Mouse (Mus musculus) C2C12 (cell line): ENCODE data around the gene Sdad1. TPM values are rescaled to one million over a fixed set of nuclear protein-coding genes. Genes with fewer than 3 reads are reported as not detected.

Source experiments
- H3K27me3 ChIP-seq: one replicate; pipeline ENCODE4 v1.6.1; 2011; ENCODE audit not compliant: control insufficient read depth, insufficient read depth, insufficient read length
- H3K36me3 ChIP-seq: one replicate; pipeline ENCODE4 v1.6.1; 2011; ENCODE audit not compliant: control insufficient read depth, insufficient read depth
- H3K4me3 ChIP-seq: one replicate; pipeline ENCODE4 v1.5.1; 2011; ENCODE audit warnings: mild to moderate bottlenecking, control low read depth; ENCODE audit not compliant: poor library complexity, insufficient read depth, severe bottlenecking
- H3K79me2 ChIP-seq: one replicate; pipeline ENCODE4 v1.6.1; 2011; ENCODE audit not compliant: control insufficient read depth, insufficient read depth
- H3K79me3 ChIP-seq: one replicate; pipeline ENCODE4 v1.6.1; 2011; ENCODE audit warnings: low read depth, control low read depth
- H3ac ChIP-seq: one replicate; pipeline ENCODE3; 2011; ENCODE audit warnings: low read depth; ENCODE audit not compliant: control insufficient read depth, insufficient read length
- CEBPB ChIP-seq: IDR thresholded peaks from one replicate; pipeline ENCODE4 v1.6.1; 2011; ENCODE audit warnings: low read depth, mild to moderate bottlenecking, control low read depth, moderate library complexity
- CTCF ChIP-seq: IDR thresholded peaks from one replicate; pipeline ENCODE4 v1.5.1; 2011; ENCODE audit not compliant: control insufficient read depth, insufficient read depth, insufficient read length
- FOSL1 ChIP-seq: IDR thresholded peaks from one replicate; pipeline ENCODE4 v1.8.0; 2011; ENCODE audit warnings: mild to moderate bottlenecking, low read length; ENCODE audit not compliant: poor library complexity, insufficient read depth, severe bottlenecking
- MAX ChIP-seq: IDR thresholded peaks from one replicate; pipeline ENCODE4 v1.6.1; 2011; ENCODE audit warnings: mild to moderate bottlenecking, control low read depth
- MYOD1 ChIP-seq: IDR thresholded peaks from one replicate; pipeline ENCODE4 v1.6.1; 2011; ENCODE audit warnings: low read depth; ENCODE audit not compliant: control insufficient read depth, insufficient read length
- MYOG ChIP-seq: IDR thresholded peaks from one replicate; pipeline ENCODE4 v1.6.1; 2011; ENCODE audit not compliant: control insufficient read depth, insufficient read length; ENCODE audit errors: extremely low read depth
- USF1 ChIP-seq: IDR thresholded peaks from one replicate; pipeline ENCODE4 v1.6.1; 2011; ENCODE audit warnings: low read depth, mild to moderate bottlenecking, control low read depth, moderate library complexity
- polyA plus RNA-seq: library from polyadenylated mRNA; unstranded; fragments of >200 nt; fragmentation: generic; extraction: Trizol; gene quantifications from one replicate; pipeline ENCODE4 v1.2.1, GENCODE M21; 2012; ENCODE audit warnings: missing spikeins

Sdad1 gene
- polyA plus RNA-seq, 1 experiment, result 8.0 TPM

DNA sequence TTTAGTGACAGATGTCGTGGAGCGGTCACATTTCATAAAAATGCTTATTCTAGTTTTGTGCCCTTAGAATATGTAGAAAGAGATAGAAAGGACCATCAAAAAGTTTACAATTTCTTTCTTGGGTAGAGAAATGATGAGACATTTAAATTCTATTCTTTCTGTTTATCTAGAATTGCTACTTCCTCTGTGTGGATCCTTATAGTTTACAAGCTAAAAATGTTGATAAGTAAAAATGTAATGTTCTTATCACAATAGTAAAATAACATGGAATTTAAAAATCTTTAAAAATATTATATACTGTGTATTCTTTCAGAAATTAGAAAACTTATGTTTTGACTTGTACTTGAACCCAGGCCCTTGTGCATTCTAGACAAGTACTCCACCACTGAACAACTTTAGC lies 65.4 kb downstream of the Sdad1 start:
- Histone ChIP-seq H3K36me3 (no peaks in the 10 kb centered on the region), H3K4me3 (no peak overlapping the region), H3ac (no peak overlapping the region), H3K79me2 (no peaks in the 10 kb centered on the region), H3K27me3 (no peaks in the 10 kb centered on the region), H3K79me3 (no peaks in the 10 kb centered on the region)
- no peak for TF ChIP-seq USF1
- no peak for TF ChIP-seq CTCF
- TF ChIP-seq CEBPB, result no peak

DNA sequence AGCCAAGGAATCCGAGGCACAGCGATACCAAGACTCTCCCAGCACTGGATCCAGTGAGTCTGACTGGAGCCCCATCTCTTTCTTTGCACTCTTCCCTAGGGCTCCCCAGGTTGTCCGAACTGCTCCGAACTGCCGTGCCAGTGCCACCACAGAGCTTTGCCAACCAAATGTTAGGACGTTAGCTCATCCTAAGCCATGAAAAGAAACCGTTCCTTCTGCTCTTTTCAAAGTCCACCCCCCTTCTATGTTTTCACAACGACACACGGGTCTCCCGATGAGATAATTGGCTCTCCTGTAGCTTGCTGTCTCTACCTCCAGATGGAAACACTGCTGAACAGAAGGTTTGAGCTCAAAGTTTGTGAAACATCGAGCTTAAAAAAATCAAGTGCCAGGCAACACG lies 69.5 kb downstream of the Sdad1 start:
- H3K36me3 ChIP-seq, result no peaks in the 10 kb centered on the region
- no peaks in the 10 kb centered on the region for H3K79me3 ChIP-seq
- H3ac ChIP-seq, result no peak overlapping the region
- H3K27me3 ChIP-seq, result no peaks in the 10 kb centered on the region
- H3K4me3 ChIP-seq, result no peak overlapping the region
- H3K79me2 ChIP-seq, result no peaks in the 10 kb centered on the region
- TF ChIP-seq MYOD1 (no peak), MAX (no peak)

DNA sequence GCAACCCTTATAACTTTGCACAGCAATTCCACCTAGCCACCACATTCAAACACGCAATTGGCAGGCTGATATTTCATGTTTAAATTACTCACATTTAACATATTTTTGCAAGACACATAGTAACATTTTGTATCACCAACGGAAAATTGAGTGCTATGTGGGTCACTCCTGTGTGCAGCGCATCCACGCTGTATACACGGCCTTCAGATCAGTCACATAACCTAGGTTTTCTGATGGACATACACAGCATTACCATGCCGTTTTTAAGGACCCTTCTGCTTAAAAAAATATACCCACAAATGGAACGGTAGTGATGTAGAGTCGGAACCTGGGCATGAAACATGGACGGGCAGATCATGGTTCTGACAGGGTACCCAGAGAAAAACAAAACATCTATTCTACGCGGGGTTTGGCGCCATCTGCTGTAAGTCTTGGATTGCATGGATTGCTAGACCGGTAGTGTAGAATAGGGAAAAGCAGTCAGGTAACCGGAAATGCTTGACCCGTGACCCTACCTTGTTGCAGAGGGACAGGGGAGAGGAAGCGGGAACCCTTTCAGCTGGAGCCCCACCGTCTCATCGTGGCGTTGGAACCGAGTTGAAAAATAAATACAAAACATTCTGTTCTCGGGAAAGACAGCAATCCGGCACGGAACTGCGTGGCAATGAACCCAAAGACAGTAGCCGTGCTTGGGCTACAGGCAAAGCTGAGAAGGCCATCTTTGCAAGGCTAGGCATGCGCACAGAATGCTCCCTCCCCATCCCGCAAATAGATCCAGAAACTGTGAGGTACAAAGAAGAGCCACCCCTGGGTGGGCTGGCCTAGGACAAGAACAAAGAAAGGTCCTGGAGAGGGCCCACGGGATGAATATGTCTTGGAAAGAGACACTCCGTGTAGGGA lies 70.7 kb downstream of the Sdad1 start:
- H3K36me3 ChIP-seq, result no peaks in the 10 kb centered on the region
- no peaks in the 10 kb centered on the region for H3K27me3 ChIP-seq
- no peaks in the 10 kb centered on the region for H3K79me2 ChIP-seq
- H3ac ChIP-seq, result no peak overlapping the region
- TF ChIP-seq MYOD1 (no peak), FOSL1 (no peak), USF1 (no peak), CTCF (peak; percentile 43)
- H3K79me3 ChIP-seq, result no peaks in the 10 kb centered on the region
- H3K4me3 ChIP-seq, result no peak overlapping the region

DNA sequence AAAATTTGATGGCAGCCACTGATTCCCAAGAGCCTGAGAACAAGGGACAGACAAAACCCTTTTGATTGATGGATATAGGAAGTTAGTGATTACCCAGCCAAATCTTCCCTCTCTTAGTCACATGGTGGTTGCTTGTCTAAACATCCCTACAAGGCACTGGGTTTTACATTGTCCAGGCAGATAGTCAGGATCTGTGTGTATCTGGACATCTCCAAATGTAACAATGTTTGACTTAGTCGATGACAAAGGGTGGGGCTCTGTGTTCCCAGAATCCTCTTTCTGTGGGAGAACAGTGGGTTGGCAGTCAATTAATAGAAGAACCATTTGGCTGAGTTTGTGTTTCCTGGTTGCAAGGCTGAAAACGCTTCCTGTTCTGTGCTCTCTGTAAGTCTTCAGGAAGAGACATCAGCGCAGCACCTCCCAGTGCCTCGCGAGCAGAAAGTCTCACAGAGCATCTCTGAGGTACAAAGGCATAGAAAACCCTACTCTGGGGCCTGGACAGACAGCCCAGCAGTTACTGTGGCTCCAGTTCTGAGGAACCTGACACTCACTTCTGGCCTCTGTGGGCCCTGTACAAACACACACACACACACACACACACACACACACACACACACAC lies 75.2 kb downstream of the Sdad1 start:
- Histone ChIP-seq H3ac (no peak overlapping the region), H3K27me3 (no peaks in the 10 kb centered on the region), H3K4me3 (peak overlapping the region; percentile 2), H3K79me2 (no peaks in the 10 kb centered on the region), H3K36me3 (no peaks in the 10 kb centered on the region), H3K79me3 (no peaks in the 10 kb centered on the region)
- TF ChIP-seq USF1 (peak; percentile 32), MYOG (no peak)

Other genes starting within 250 kb of the Sdad1 start
- 39.1 TPM for gene G3bp2, start 226.8 kb downstream of the Sdad1 start, polyA plus RNA-seq
- gene Uso1, start 172.5 kb downstream of the Sdad1 start, polyA plus RNA-seq, result 27.3 TPM
- 0.83 TPM for gene U90926, start 95.1 kb downstream of the Sdad1 start, polyA plus RNA-seq
- not detected for gene Ppef2, start 54.2 kb downstream of the Sdad1 start, polyA plus RNA-seq
- gene Naaa, start 32.3 kb downstream of the Sdad1 start, polyA plus RNA-seq, result 5.4 TPM
- gene Cxcl9, start 17.6 kb upstream of the Sdad1 start, polyA plus RNA-seq, result not detected
- gene Art3, start 21.3 kb upstream of the Sdad1 start, polyA plus RNA-seq, result 0.39 TPM
- 0.18 TPM for gene Cxcl10, start 38.4 kb upstream of the Sdad1 start, polyA plus RNA-seq
- gene Nup54, start 124.7 kb upstream of the Sdad1 start, polyA plus RNA-seq, result 13.4 TPM
- gene Scarb2, start 196.4 kb upstream of the Sdad1 start, polyA plus RNA-seq, result 23.6 TPM
- gene Fam47e, start 244.6 kb upstream of the Sdad1 start, polyA plus RNA-seq, result not detected